Mouse (Mus musculus): ENCODE measurements around the gene C130074G19Rik. TPM values are rescaled to one million over a fixed set of nuclear protein-coding genes. Genes with fewer than 3 reads are reported as not detected.

Gene C130074G19Rik
- polyA plus RNA-seq, 1 experiment from 2014 or later = 2.4 TPM

GRCm38 (mm10) chr1:184857216-184857615 lies 25.8 kb downstream of the C130074G19Rik start:
- Histone ChIP-seq H3K4me3 (ENCODE audit: low read depth, low read length) (no peak overlapping the region), H3K27me3 (replicated peaks; ENCODE audit: control insufficient read depth, insufficient read depth, low read length) (no peaks in the 10 kb centered on the region), H3K9ac (ENCODE audit: low read length) (no peak overlapping the region), H3K4me1 (replicated peaks; ENCODE audit: control insufficient read depth, insufficient read depth, low read length) (peaks cover 10% of the 10 kb centered on the region; the same call in 1 of the 2 replicates), H3K27ac (ENCODE audit: low read depth) (no peak overlapping the region), H3K9me3 (ENCODE audit: control insufficient read depth, low read length) (no peaks in the 10 kb centered on the region), H3K4me2 (ENCODE audit: low read length) (no peak overlapping the region), H3K36me3 (ENCODE audit: control insufficient read depth, insufficient read depth, low read length) (no peaks in the 10 kb centered on the region)
- DNase-seq (ENCODE audit: low spot score) (no peak), ATAC-seq (replicated peaks; ENCODE audit: low FRiP score, low TSS enrichment, low read depth) (no peak)
- WGBS = 86% methylated on average over 9 of the region's 9 CpGs

- ATAC-seq (replicated peaks; ENCODE audit: low FRiP score, low TSS enrichment, low read depth) (no peak), DNase-seq (ENCODE audit: low spot score) (no peak)
- no peaks in the 10 kb centered on the region for H3K9me3 ChIP-seq (ENCODE audit: control insufficient read depth, low read length)
- no peaks in the 10 kb centered on the region for H3K27me3 ChIP-seq (replicated peaks; ENCODE audit: control insufficient read depth, insufficient read depth, low read length)
- H3K27ac ChIP-seq (ENCODE audit: low read depth) = peak overlapping the region; percentile 18; the same call in 1 of the 2 replicates
- no peak overlapping the region for H3K4me2 ChIP-seq (ENCODE audit: low read length)
- H3K36me3 ChIP-seq (ENCODE audit: control insufficient read depth, insufficient read depth, low read length) = no peaks in the 10 kb centered on the region
- 58% methylated on average over 3 of the region's 3 CpGs for WGBS
- peaks cover 13% of the 10 kb centered on the region for H3K4me1 ChIP-seq (replicated peaks; ENCODE audit: control insufficient read depth, insufficient read depth, low read length)
- no peak overlapping the region for H3K9ac ChIP-seq (ENCODE audit: low read length)
- no peak overlapping the region for H3K4me3 ChIP-seq (ENCODE audit: low read depth, low read length)
Measured at GRCm38 (mm10) chr1:184853922-184854321, 29.1 kb downstream of the C130074G19Rik start.

GRCm38 (mm10) chr1:184853339-184853738 lies 29.7 kb downstream of the C130074G19Rik start:
- no peak overlapping the region for H3K9ac ChIP-seq (ENCODE audit: low read length)
- H3K36me3 ChIP-seq (ENCODE audit: control insufficient read depth, insufficient read depth, low read length) = no peaks in the 10 kb centered on the region
- H3K4me2 ChIP-seq (ENCODE audit: low read length) = peak overlapping the region; percentile 30; the same call in 1 of the 2 replicates
- no peaks in the 10 kb centered on the region for H3K9me3 ChIP-seq (ENCODE audit: control insufficient read depth, low read length)
- peaks cover 13% of the 10 kb centered on the region for H3K4me1 ChIP-seq (replicated peaks; ENCODE audit: control insufficient read depth, insufficient read depth, low read length)
- 33% methylated on average over 5 of the region's 5 CpGs for WGBS
- ATAC-seq (replicated peaks; ENCODE audit: low FRiP score, low TSS enrichment, low read depth) = peak; percentile 50; the same call in 1 of the 2 replicates
- H3K27me3 ChIP-seq (replicated peaks; ENCODE audit: control insufficient read depth, insufficient read depth, low read length) = no peaks in the 10 kb centered on the region
- DNase-seq (ENCODE audit: low spot score) = peak; percentile 63
- H3K4me3 ChIP-seq (ENCODE audit: low read depth, low read length) = no peak overlapping the region
- H3K27ac ChIP-seq (ENCODE audit: low read depth) = peak overlapping the region; percentile 18; the same call in 1 of the 2 replicates

GRCm38 (mm10) chr1:184851741-184852618 lies 31.0 kb downstream of the C130074G19Rik start:
- H3K9me3 ChIP-seq (ENCODE audit: control insufficient read depth, low read length) = no peaks in the 10 kb centered on the region

GRCm38 (mm10) chr1:184851166-184851565 lies 31.9 kb downstream of the C130074G19Rik start:
- Histone ChIP-seq H3K9me3 (ENCODE audit: control insufficient read depth, low read length) (no peaks in the 10 kb centered on the region), H3K9ac (ENCODE audit: low read length) (no peak overlapping the region), H3K27ac (ENCODE audit: low read depth) (no peak overlapping the region; the same call in 1 of the 2 replicates), H3K36me3 (ENCODE audit: control insufficient read depth, insufficient read depth, low read length) (no peaks in the 10 kb centered on the region), H3K4me3 (ENCODE audit: low read depth, low read length) (no peak overlapping the region), H3K4me2 (ENCODE audit: low read length) (no peak overlapping the region), H3K4me1 (replicated peaks; ENCODE audit: control insufficient read depth, insufficient read depth, low read length) (peaks cover 13% of the 10 kb centered on the region), H3K27me3 (replicated peaks; ENCODE audit: control insufficient read depth, insufficient read depth, low read length) (no peaks in the 10 kb centered on the region)
- no peak for ATAC-seq (replicated peaks; ENCODE audit: low FRiP score, low TSS enrichment, low read depth)
- no peak for DNase-seq (ENCODE audit: low spot score)
- 38% methylated on average over 7 of the region's 7 CpGs for WGBS

More at GRCm38 (mm10) chr1:184851741-184852618, 31.0 kb downstream of the C130074G19Rik start:
- Histone ChIP-seq H3K4me2 (ENCODE audit: low read length) (peak overlapping the region; percentile 32), H3K4me1 (replicated peaks; ENCODE audit: control insufficient read depth, insufficient read depth, low read length) (peaks cover 13% of the 10 kb centered on the region), H3K4me3 (ENCODE audit: low read depth, low read length) (no peak overlapping the region), H3K36me3 (ENCODE audit: control insufficient read depth, insufficient read depth, low read length) (no peaks in the 10 kb centered on the region), H3K27ac (ENCODE audit: low read depth) (peak overlapping the region; percentile 33; the same call in 1 of the 2 replicates), H3K27me3 (replicated peaks; ENCODE audit: control insufficient read depth, insufficient read depth, low read length) (no peaks in the 10 kb centered on the region), H3K9ac (ENCODE audit: low read length) (no peak overlapping the region)
- DNase-seq (ENCODE audit: low spot score) (peak; percentile 81), ATAC-seq (replicated peaks; ENCODE audit: low FRiP score, low TSS enrichment, low read depth) (peak; percentile 88)
- 12% methylated on average over 31 of the region's 31 CpGs for WGBS

GRCm38 (mm10) chr1:184846973-184847372 lies 36.0 kb downstream of the C130074G19Rik start:
- no peak overlapping the region for H3K9ac ChIP-seq (ENCODE audit: low read length)
- DNase-seq (ENCODE audit: low spot score) = no peak
- 37% methylated on average over 3 of the region's 3 CpGs for WGBS
- no peak overlapping the region for H3K4me3 ChIP-seq (ENCODE audit: low read depth, low read length)
- no peak for ATAC-seq (replicated peaks; ENCODE audit: low FRiP score, low TSS enrichment, low read depth)
- no peak overlapping the region for H3K27ac ChIP-seq (ENCODE audit: low read depth)
- peak overlapping the region; percentile 95 for H3K4me2 ChIP-seq (ENCODE audit: low read length)
- H3K36me3 ChIP-seq (ENCODE audit: control insufficient read depth, insufficient read depth, low read length) = no peaks in the 10 kb centered on the region
- no peaks in the 10 kb centered on the region for H3K27me3 ChIP-seq (replicated peaks; ENCODE audit: control insufficient read depth, insufficient read depth, low read length)
- H3K9me3 ChIP-seq (ENCODE audit: control insufficient read depth, low read length) = no peaks in the 10 kb centered on the region
- peaks cover 13% of the 10 kb centered on the region for H3K4me1 ChIP-seq (replicated peaks; ENCODE audit: control insufficient read depth, insufficient read depth, low read length)

- H3K4me2 ChIP-seq (ENCODE audit: low read length) = peak within 1 kb of the TSS; percentile 95
- 3% methylated on average over 18 of the region's 18 CpGs for WGBS
- H3K36me3 ChIP-seq (ENCODE audit: control insufficient read depth, insufficient read depth, low read length) = peaks cover under 1% of the 10 kb centered on the region; the same call in 1 of the 2 replicates
- no peaks in the 10 kb centered on the region for H3K27me3 ChIP-seq (replicated peaks; ENCODE audit: control insufficient read depth, insufficient read depth, low read length)
- H3K9me3 ChIP-seq (ENCODE audit: control insufficient read depth, low read length) = no peaks in the 10 kb centered on the region
- H3K9ac ChIP-seq (ENCODE audit: low read length) = peak within 1 kb of the TSS; percentile 80
- peak; percentile 33 for ATAC-seq (replicated peaks; ENCODE audit: low FRiP score, low TSS enrichment, low read depth)
- H3K4me3 ChIP-seq (ENCODE audit: low read depth, low read length) = peak within 1 kb of the TSS; percentile 96
- H3K27ac ChIP-seq (ENCODE audit: low read depth) = peak within 1 kb of the TSS; percentile 83
- peaks cover 13% of the 10 kb centered on the region for H3K4me1 ChIP-seq (replicated peaks; ENCODE audit: control insufficient read depth, insufficient read depth, low read length)
- no peak for DNase-seq (ENCODE audit: low spot score)
Measured at GRCm38 (mm10) chr1:184846092-184846750, 36.8 kb downstream of the C130074G19Rik start, which contains the start of gene Marc2. Gene Marc2 (minus strand): TSS chr1:184846451.
